Mouse (Mus musculus): ENCODE data around the gene Acmsd.
"Not testable (repeated sequence)": the region's sequence is repeated elsewhere in the genome, so short reads cannot be mapped to it uniquely, and the experiment has no call there.

The Acmsd gene

GRCm38 (mm10) chr1:127729096-127729495, at the start of gene Acmsd:
Gene Acmsd, plus strand, starts transcription at chr1:127729413.
- DNase-seq = peak; percentile 14

GRCm38 (mm10) chr1:127679498-127680133, 49.6 kb upstream of the Acmsd start, which contains the start of gene Tmem163:
Gene Tmem163, minus strand, starts transcription at chr1:127679548.
- DNase-seq = peak; percentile 57

- peak; percentile 30 for DNase-seq
Measured at GRCm38 (mm10) chr1:127696533-127696932, 32.7 kb upstream of the Acmsd start.

- DNase-seq = no peak
Measured at GRCm38 (mm10) chr1:127702187-127702586, 27.0 kb upstream of the Acmsd start.

GRCm38 (mm10) chr1:127706269-127706668, 22.9 kb upstream of the Acmsd start:
- DNase-seq = no peak

- no peak for DNase-seq
Measured at GRCm38 (mm10) chr1:127716441-127716840, 12.8 kb upstream of the Acmsd start.

GRCm38 (mm10) chr1:127718290-127718689, 10.9 kb upstream of the Acmsd start:
- DNase-seq = no peak

GRCm38 (mm10) chr1:127723596-127723995, 5.6 kb upstream of the Acmsd start:
- DNase-seq = no peak

GRCm38 (mm10) chr1:127731086-127731485, 1.9 kb downstream of the Acmsd start:
- DNase-seq = no peak

GRCm38 (mm10) chr1:127732435-127732834, 3.2 kb downstream of the Acmsd start:
- no peak for DNase-seq

GRCm38 (mm10) chr1:127732841-127733240, 3.6 kb downstream of the Acmsd start:
- no peak for DNase-seq

- DNase-seq = no peak
Measured at GRCm38 (mm10) chr1:127735356-127735755, 6.1 kb downstream of the Acmsd start.

GRCm38 (mm10) chr1:127750401-127751102, 21.3 kb downstream of the Acmsd start:
- DNase-seq = no peak

GRCm38 (mm10) chr1:127755806-127756205, 26.6 kb downstream of the Acmsd start:
- DNase-seq = no peak

- DNase-seq = no peak
Measured at GRCm38 (mm10) chr1:127756331-127757163, 27.3 kb downstream of the Acmsd start.

GRCm38 (mm10) chr1:127757164-127757545, 27.9 kb downstream of the Acmsd start:
- not testable (repeated sequence) for DNase-seq

- peak; percentile 32 for DNase-seq
Measured at GRCm38 (mm10) chr1:127765468-127765867, 36.3 kb downstream of the Acmsd start.

GRCm38 (mm10) chr1:127766741-127767140, 37.5 kb downstream of the Acmsd start:
- no peak for DNase-seq

GRCm38 (mm10) chr1:127773198-127773802, 44.1 kb downstream of the Acmsd start:
- no peak for DNase-seq

- DNase-seq = peak; percentile 99
Measured at GRCm38 (mm10) chr1:127773803-127774500, 44.7 kb downstream of the Acmsd start, which contains the start of gene Ccnt2. Gene Ccnt2, plus strand, starts transcription at chr1:127774164.

GRCm38 (mm10) chr1:127774501-127774880, 45.3 kb downstream of the Acmsd start:
- peak; percentile 70 for DNase-seq

GRCm38 (mm10) chr1:127775206-127775720, 46.0 kb downstream of the Acmsd start:
- DNase-seq = no peak

Data from lung, postnatal 10 days (tissue).